Mouse (Mus musculus): Measurements from ENCODE around the gene Bcam. TPM values are rescaled to one million over a fixed set of nuclear protein-coding genes. Genes with fewer than 3 reads are reported as not detected.

Gene Bcam
- total RNA-seq, 2 experiments from 2014 or later = 6.8 to 7.4 TPM

Other genes starting within 250 kb of the Bcam start
- 10 to 100 TPM; 81.1 to 85.1 TPM for gene Ppp1r37, start 207.9 kb downstream of the Bcam start, total RNA-seq (2021)
- under 1 TPM; 0.22 to 0.24 TPM for gene Zfp296, start 193.7 kb downstream of the Bcam start, total RNA-seq (2021)
- 10 to 100 TPM; 56.0 to 58.2 TPM for gene Gemin7, start 193.4 kb downstream of the Bcam start, total RNA-seq (2021)
- gene Clasrp, start 166.5 kb downstream of the Bcam start, total RNA-seq (2021) = 100 to 1,000 TPM in 1 of 2 experiments, 10 to 100 TPM in 1; 98.0 to 106 TPM
- gene Relb, start 141.6 kb downstream of the Bcam start, total RNA-seq (2021) = 1 to 10 TPM; 5.5 to 7.5 TPM
- 100 to 1,000 TPM; 105 to 115 TPM for gene Clptm1, start 106.0 kb downstream of the Bcam start, total RNA-seq (2021)
- gene Apoc2, start 93.1 kb downstream of the Bcam start, total RNA-seq (2021) = not detected
- gene Gm44805, start 89.6 kb downstream of the Bcam start, total RNA-seq (2021) = not detected
- gene Apoc4, start 89.5 kb downstream of the Bcam start, total RNA-seq (2021) = not detected
- gene Apoc1, start 78.4 kb downstream of the Bcam start, total RNA-seq (2021) = 1 to 10 TPM; 2.1 to 3.6 TPM
- gene Apoe, start 71.8 kb downstream of the Bcam start, total RNA-seq (2021) = 100 to 1,000 TPM; 576 to 662 TPM
- 100 to 1,000 TPM in 1 of 2 experiments, 10 to 100 TPM in 1; 95.8 to 104 TPM for gene Tomm40, start 55.6 kb downstream of the Bcam start, total RNA-seq (2021)
- 10 to 100 TPM; 35.7 to 36.4 TPM for gene Nectin2, start 20.5 kb downstream of the Bcam start, total RNA-seq (2021)
- gene Cblc, start 25.8 kb upstream of the Bcam start, total RNA-seq (2021) = under 1 TPM in 1 of 2 experiments, not detected in 1; 0.93 TPM
- gene Bcl3, start 51.8 kb upstream of the Bcam start, total RNA-seq (2021) = 1 to 10 TPM in 1 of 2 experiments, under 1 TPM in 1; 0.76 to 1.3 TPM
- 10 to 100 TPM; 14.8 to 15.9 TPM for gene Gm19345, start 81.0 kb upstream of the Bcam start, total RNA-seq (2021)
- gene Ceacam16, start 90.3 kb upstream of the Bcam start, total RNA-seq (2021) = not detected
- gene Ceacam19, start 116.9 kb upstream of the Bcam start, total RNA-seq (2021) = not detected
- gene Pvr, start 150.1 kb upstream of the Bcam start, total RNA-seq (2021) = 10 to 100 TPM; 14.6 to 18.8 TPM
- gene Igsf23, start 179.7 kb upstream of the Bcam start, total RNA-seq (2021) = not detected
- not detected for gene Ceacam20, start 194.4 kb upstream of the Bcam start, total RNA-seq (2021)
- gene Nlrp9b, start 220.4 kb upstream of the Bcam start, total RNA-seq (2021) = not detected

All from left cerebral cortex, postnatal 4 days (tissue).